Mouse (Mus musculus) 3134 (cell line): ENCODE results near the gene Lrrc23.

Source experiments
- DNase-seq: peaks from one replicate; pipeline ENCODE4 v3.0.0-alpha.2; 2011; ENCODE audit warnings: low spot score; ENCODE audit not compliant: insufficient read length; ENCODE audit errors: extremely low read depth

Lrrc23 gene

DNA sequence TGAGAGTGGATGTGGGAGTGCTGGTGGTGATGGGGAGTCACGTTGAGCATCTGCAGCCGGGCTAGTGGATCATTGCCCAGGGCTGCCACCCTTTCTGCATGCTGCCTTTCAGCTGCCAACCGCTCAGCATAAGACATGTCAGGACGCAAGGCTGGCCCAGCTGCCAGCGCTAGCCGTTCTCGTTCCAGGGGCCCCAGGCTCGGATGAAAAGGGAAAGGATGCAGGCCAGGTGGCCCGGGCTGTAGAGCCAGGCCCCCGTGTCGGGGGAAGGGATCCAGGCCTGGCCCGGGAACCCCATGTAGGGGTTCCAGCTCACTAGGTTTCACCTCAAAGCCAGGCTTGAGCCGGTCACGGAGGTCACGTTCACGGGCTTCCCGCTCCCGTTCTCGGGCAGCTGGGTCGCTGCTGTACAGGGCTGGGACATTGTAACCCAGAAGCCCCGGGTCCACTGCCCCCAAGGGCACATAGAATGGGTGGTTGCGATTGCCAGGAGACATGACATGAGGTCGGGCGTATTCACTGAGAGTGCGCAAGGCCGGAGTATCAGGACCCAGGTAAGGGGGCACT is 34.7 kb downstream of the Lrrc23 start:
- DNase-seq: no peak

DNA sequence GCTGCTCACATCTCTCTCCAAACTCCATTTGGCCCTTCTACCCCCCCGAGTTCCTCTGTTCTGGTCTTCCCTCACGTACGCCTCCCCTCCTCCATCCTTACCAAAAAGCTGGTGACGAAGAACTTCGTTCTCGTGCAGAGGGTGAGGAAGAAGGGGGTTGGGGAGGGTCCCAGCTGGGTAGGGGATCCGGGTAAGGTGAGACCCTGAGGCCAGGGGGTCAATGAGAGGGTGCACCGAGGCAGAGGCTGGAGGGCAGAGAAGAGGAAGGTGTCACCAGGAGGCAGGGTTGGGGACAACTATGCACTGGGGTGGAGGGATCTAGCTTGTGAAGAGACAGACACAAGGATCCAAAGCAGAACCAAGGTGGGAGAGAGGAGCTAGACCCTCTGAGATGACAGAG is 35.9 kb downstream of the Lrrc23 start:
- no peak for DNase-seq

DNA sequence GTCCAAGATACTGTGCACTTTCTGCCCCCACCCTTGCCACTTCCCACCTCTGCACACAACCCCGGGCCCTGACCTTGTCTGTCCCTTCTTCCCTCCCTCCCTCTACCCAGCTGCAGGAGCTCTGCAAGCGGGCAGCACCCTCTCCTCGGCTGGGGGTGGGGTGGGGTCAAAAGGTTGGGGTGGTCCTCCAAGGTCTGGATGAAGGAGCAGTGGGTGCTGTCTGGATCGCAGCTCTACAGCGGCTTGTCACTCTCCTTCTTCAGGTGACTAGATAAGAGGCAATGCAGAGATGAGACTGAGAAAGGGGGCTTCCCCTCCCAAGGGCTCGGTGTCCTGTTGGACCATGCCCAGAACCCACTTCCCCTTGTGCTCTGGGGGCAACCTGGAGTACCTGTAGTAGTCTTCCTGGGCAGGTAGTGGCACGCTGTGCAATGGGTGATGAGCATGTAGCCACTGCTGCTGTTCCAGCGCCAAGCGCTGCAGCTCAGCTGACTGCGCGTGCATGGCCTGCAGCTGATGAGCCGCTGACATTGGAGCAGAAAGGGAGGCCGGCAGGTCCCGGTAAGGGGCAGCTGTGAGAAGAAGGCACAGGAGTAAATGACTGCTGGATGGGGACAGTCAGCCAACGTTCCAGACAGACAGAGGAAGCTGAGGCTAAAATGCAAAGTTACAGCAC is 36.5 kb downstream of the Lrrc23 start:
- DNase-seq: no peak

DNA sequence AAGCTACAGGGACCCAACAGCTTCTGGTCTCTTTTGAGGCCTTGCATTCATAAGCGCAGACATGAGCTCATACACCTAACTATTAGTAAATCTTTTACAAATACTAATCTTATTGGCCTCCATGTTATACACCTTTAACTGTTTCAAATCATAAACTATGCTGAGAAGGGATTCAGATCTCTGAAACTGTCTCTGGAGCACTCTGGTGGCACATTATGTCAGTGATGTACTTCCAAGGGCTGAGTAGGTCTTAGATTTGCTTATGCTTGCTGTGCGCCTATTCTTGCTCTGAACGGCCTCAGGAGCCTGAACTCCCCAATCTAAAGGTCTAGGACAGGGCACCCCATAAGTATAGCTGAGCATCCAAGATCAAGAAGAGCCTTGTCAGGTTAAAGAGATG is 37.7 kb downstream of the Lrrc23 start:
- DNase-seq: no peak

DNA sequence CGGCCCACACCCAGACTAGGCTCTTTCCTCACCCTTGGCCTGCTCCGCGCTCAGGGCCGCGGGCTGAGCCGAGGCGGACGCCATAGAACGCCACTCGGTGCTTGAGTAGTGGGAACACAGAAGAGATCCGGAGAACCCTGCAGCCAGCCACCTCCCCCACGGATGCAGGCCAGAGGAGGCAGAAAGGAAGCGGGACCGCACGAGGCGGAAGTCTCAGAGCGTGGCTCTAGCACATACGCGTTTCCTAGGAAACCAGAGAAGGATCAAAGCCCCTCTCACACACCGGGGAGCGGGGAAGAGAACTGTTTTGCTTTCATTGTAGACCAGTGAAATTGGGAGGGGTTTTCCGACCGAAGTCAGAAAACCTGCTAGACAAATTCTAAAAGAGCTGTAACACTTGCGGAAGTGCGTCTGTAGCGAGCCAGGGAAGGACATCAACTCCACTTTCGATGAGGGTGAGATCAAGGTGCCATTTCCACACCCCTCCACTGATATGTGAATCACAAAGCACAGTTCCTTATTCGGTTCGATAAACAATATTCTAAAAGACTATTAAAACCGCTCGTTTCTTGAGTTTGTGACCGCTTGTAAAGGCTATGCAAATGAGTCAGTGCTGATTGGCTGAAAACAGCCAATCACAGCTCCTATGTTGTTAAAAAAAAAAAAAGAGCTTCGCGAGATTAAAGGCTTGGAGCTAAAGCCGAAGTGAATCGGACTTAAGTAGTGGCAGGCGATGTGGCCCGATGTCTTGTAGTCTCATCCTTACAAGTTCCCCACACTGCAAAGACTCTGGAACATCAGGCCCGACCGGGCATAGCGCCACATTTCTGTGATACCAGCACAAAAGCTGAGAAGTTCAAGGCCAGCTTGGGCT is 38.4 kb downstream of the Lrrc23 start, which contains the start of gene Grcc10:
Gene Grcc10 (minus strand): TSS at position 487 of the 874 bp plus-strand sequence.
- peak; percentile 88 for DNase-seq

DNA sequence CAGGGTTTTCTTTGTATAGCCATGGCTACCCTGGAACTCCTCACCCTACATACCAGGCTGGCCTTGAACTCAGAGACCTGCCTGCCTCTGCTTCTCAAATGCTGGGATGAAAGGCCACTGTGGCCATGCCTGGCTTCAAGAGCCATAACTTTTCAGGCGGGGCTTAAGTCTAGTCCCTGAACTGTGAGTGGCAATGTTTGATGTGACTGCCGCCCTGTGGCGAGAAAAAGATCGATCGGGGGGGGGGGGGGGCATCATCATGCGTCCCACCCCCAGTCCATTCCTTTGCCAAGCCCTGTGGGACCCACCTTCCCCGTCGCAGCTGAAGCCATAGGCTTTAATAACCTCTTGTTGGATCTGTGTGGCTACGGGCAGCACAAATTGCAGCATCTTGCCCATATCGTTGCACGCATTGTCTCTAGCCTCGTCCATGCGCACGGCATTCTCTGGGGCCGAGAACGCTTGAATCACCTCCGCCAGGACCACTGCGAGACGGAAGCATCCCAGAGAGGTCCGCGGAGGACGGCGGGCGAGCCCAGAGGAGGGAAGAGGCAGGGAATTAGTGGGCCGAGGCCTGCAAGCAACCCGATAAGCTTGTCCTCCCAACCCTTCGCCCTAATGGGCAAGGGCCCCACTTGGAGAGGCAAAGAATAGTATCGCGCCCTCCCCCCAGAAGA is 39.2 kb downstream of the Lrrc23 start:
- no peak for DNase-seq

DNA sequence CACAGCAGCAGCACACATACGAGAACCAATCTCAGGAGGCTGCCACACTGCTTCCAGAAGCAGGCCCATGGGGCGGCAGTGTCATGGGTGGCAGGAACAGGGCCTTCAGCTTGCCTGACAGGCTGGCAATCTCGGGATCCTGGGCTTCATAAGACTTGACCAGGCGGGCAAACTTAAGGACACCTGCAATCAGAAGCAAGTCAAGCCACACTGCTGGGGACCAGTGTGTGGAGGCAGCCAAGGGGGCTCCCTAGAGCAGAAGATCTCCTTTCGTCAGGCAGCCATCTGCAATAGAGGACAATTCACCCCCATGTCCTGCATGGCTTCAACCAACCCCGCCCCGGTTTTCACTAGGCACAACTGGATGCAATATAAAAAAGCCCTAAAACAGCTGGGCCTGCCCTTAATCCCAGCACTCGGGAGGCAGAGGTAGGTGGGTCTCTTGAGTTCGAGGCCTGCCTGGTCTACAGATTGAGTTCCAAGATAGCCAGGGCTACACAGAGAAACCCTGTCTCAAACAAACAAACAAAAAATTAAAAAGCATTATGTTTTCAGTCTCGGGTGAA is 40.2 kb downstream of the Lrrc23 start:
- DNase-seq: no peak

DNA sequence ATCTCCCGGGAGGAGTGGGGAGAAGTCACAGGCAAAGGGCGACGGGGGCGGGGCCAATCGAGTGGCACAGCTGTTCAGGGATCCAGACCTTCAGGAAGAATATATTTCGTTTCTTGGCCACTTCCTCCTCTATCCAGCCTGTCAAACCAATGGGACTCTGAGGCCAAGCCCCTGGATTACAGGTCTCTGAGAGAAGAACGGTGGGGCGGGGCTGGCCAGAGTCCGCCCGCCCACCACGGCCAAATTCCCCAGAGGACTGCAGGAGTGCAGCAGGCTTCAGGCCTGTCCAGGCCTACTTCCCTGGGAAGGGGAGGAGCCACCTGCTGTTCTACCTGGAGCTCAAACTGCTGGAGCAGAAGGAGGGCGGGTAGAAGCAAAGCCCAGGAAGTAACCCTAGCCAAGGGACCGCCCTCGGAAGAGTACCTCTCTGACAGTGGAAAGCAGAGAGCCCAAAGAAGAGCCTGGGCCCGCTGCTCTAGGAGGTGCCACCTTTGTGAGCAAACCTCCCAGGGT is 41.0 kb downstream of the Lrrc23 start, which contains the start of gene Ptpn6:
Gene Ptpn6 (minus strand): TSS at position 204 of the 513 bp plus-strand sequence.
- DNase-seq: peak; percentile 46

DNA sequence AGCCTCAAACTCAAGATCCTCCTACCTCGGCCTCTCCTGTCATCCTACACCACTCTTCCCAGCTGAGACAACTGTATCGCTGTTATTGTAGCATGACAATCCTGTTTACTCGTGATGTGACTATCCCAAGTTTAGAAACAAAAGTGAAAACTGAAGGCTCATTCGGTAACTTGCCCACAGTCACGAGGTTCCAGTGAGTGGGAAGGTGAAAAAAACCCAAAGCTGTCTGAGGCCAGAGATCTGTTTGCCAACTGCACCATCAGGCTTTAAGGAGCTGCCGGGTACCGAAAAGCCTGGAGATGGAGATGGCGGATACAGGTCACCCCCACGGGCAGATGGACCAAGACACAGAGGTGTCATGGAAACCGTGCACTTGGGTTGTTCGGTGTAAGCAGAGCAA is 42.5 kb downstream of the Lrrc23 start:
- no peak for DNase-seq

DNA sequence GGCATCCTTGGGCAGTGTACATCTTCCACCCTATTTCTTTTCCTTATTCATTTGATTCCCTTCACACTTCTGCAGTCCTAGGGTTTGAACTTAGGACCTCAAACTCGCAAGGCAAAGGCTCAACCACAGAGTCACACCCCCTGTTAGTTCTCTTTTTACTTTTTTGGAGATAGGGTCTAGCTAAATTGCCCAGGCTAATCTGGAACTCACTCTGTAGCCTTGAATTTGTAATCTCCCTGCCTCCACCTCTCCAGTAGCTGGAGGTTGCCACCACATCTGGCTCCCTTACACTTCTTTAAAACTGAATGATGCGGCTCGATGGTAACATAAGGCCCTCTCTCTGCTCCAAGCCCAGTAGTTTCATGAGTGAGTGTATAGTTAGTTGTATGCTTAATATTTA is 45.1 kb downstream of the Lrrc23 start:
- DNase-seq: no peak

DNA sequence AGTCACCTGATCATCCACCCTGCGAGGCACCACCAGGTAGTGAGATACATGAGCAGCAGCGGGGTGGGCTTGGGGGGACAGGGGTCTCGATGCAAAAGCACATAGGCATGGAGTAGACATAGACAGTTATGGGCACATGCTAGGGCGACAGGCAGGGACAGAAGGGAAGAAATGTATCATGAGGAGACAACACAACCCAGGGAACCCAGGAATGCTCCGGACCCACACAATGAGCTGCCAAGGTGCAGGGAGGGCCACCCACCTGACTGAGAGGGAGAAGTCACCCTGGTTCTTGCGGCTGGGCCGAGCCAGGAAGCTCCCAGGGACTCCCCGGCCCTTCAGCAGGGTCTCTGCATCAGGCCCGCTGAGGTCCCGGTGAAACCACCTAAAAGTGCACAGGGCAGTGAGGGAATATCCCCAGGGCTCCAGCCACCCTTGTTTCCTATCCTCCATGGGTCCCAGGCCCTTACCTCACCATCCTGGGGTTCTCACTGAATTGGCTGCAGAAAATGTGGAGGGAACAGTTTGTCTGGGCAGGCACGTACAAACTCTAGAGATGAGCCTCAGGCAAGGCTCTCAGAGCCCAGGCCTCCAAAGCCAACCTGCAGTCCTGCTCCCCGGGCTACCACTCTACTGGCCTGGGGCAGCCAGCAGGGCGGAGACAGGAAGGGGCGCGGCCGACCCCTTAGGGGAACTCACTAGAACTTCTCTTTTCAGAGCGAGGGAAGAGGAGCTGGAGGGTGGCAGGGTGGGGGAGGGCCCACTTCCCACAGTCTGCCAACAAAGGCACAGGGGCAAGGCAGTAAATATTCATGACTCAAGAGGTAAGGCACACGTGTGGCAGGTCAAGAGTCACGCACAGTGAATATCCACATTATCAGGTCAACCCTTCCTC is 46.8 kb downstream of the Lrrc23 start:
- peak; percentile 39 for DNase-seq

DNA sequence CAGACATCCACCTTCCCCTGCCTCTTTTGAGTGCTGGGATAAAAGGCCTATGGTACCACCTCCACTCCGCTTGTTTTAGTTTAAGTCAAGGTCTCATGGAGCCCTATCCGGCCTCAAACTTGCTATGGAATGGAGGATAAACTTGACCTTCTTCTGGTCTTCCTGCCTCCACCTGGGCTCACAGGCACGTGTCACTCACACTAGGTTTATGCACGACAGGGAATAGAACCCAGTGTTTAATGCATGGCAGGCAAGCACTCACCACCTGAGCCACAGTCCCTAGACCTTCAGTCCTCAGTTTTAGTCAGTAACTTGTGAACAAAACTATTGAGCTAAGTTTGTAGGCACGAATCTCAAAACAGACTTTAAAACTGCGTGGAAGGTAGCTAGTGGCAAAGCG is 48.5 kb downstream of the Lrrc23 start:
- no peak for DNase-seq

DNA sequence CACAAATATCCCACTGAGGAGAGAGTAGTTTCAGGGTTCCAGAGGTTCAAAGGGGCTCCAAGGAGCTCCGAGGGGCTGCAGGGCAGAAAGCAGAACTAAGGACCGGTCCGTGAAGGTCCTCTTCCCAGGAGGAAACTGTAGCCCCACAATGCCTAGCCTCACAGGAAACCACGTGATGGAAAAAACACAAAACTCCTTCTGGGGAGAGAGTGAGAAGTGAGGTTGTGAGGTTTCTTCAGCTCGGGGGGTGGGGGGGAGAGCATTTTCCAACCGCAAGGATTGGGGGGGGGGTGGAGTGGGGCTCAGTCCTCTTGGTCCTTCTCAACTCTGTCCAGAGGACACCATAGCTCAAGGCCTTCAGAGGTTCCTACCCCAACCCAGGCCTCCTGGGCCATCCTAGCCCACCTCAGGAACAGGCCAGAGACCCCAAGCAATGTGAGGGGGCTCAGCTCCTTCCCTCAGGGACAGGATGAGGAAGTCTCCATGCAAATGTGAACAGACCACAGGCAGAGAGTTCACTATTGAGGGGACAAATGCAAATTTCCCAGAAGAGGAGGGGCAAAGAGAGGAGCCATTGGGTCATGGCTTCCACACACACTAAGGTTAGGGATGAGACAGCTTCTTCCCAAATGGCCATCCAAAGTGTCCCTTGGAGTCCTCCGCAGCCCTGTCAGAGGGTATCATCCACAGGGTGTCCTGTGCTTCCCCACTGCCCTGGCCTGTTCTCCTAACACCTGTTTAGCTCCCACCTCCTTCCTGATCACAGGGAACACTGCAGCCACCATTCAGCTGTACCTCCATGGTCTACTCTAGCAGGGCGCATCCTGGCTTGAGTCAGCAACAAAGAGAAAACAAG is 49.4 kb downstream of the Lrrc23 start:
- DNase-seq: no peak

DNA sequence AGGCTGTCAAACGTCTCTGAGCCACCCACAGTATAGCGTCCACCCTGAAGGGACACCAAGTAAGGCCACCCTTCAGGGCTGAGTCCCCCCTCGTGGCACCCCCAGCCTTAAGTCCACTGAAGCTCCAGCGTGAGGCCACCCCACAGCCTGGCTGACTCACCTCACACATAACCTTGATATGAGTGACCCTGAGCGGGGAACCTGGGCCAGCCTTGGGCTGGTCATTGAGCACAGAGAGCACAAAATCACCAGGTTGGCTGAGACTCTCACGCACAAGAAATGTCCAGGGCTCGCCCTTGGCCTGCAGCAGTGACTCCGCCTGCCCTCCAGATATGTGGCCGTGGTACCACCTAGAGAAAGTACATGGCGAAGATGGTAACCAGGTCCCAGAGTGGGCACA is 50.9 kb downstream of the Lrrc23 start:
- DNase-seq: no peak

DNA sequence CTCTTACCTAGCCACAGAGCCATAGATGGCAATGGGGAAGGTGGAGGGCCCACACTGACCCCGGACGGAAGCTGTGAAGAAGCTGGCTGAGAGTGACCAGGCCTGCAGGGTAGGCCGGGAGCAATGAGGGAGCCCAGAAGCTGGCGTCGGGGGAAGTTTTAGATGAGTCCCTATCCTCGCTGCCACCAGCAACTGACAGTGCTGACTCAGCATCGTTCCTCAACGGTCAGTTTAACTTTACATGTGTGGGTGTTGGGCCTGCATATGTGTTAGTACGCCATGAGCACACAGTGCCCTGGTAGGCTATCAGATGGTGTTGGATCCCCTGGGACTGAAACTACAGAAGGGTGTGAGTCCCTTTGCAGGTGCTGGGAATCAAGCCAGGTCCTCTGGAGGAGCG is 55.1 kb downstream of the Lrrc23 start:
- DNase-seq: no peak

DNA sequence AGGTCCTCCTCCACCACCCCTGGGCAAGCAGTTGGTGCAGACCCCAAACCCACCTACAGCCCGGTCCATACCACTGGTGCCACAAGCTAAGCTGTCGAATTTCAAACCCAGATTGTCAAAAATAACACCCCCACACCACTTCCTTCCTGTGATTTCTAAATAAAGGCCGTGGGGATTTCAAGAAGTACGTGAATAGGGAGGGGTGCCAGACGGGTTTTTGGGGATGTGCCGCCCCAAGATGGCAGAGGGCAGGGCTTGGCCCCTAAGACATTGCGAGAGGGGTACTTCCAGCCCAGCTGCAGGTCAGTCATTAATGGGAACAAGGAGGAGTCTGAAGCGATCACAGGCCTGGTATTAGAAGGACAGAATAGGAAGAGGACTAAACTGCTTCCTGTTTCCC is 56.0 kb downstream of the Lrrc23 start:
- no peak for DNase-seq

DNA sequence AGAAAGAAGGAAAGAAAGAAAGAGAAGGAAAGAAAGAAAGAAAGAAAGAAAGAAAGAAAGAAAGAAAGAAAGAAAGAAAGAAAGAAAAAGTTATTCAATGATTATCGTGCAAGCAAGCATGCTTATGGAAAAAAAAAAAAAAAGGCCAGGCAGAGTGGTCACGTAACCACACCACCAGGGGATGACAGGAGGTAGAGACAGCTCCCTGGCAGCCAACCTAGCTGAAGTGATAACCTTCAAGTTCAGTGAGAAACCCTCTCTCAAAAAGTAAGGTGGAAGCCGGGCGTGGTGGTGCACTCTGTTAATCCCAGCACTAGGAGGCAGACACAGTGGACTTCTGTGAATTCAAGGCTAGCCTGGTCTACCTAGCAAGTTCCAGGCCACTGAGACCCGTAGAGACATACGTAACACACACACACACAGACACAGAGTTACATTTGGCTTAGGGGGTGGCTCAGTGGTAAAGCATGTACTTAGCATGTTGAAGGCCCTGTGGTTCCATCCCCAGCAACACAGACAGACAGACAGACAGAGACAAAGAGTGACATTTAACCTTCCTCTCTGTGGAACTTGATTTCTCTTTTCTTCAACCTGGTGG is 56.6 kb downstream of the Lrrc23 start:
- no peak for DNase-seq

DNA sequence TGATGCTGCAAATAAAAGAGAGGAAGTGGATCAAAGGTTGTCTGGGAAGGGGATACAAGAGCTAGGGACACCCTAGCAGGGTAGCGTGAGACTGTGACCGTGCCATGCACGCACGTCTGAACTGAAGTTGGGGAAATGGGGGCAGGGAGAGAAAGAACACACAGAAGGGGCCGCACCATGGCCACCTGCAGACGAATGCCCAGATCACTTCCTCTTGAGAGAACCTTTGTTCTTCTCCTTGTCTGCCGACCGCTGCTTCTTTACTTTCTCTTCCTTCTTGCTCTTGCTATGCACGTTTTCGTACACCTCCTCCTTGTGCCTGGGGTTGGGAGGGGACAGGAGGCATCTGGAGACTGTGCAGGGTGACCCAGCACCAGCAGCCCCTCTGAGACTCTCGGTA is 58.6 kb downstream of the Lrrc23 start:
- no peak for DNase-seq
